Mouse (Mus musculus) midbrain, postnatal 0 days (tissue): ENCODE measurements around the gene Cdc42bpg. TPM values are rescaled to one million over a fixed set of nuclear protein-coding genes. Genes with fewer than 3 reads are reported as not detected.

Source experiments
- ATAC-seq: fragments of 200-750 bp; cut with Nextera tagmentation; 2 replicates; pipeline ENCODE4 v1.8.0; 2017; ENCODE audit warnings: moderate number of reproducible peaks, mild to moderate bottlenecking, moderate TSS enrichment, moderate library complexity; ENCODE audit not compliant: low FRiP score
- DNase-seq: peaks from one replicate; pipeline ENCODE4 v3.0.0-alpha.2; 2015; ENCODE audit warnings: low spot score
- H3K27ac ChIP-seq: fragments of 300-500 bp; sonication (generic); 2 replicates; pipeline ENCODE4 v1.5.1; 2014; ENCODE audit warnings: low read depth, mild to moderate bottlenecking, low read length, mixed read lengths
- H3K27me3 ChIP-seq: fragments of 300-500 bp; sonication (generic); 2 replicates; pipeline ENCODE4 v1.6.1; 2014; ENCODE audit warnings: low read length, control low read depth, mixed read lengths; ENCODE audit not compliant: insufficient read depth
- H3K36me3 ChIP-seq: fragments of 300-500 bp; sonication (generic); 2 replicates; pipeline ENCODE4 v1.6.1; 2014; ENCODE audit warnings: low read length, control low read depth, mixed read lengths; ENCODE audit not compliant: insufficient read depth
- H3K4me1 ChIP-seq: fragments of 300-500 bp; sonication (generic); 2 replicates; pipeline ENCODE4 v1.6.1; 2014; ENCODE audit warnings: mild to moderate bottlenecking, control low read depth, antibody characterized with exemption, low read length, mixed read lengths; ENCODE audit not compliant: insufficient read depth
- H3K4me2 ChIP-seq: fragments of 300-500 bp; sonication (generic); 2 replicates; pipeline ENCODE4 v1.6.1; 2014; ENCODE audit warnings: low read depth, mild to moderate bottlenecking, low read length, mixed read lengths; ENCODE audit not compliant: poor library complexity, severe bottlenecking
- H3K4me3 ChIP-seq: fragments of 300-500 bp; sonication (generic); 2 replicates; pipeline ENCODE4 v1.5.1; 2014; ENCODE audit warnings: low read depth, mild to moderate bottlenecking, low read length, moderate library complexity
- H3K9ac ChIP-seq: fragments of 300-500 bp; sonication (generic); replicated peaks from 2 replicates; pipeline ENCODE4 v1.6.1; 2014; ENCODE audit warnings: mild to moderate bottlenecking, low read length, moderate library complexity, mixed read lengths; ENCODE audit not compliant: poor library complexity, severe bottlenecking
- H3K9me3 ChIP-seq: fragments of 300-500 bp; sonication (generic); 2 replicates; pipeline ENCODE4 v1.6.1; 2016; ENCODE audit warnings: low read length, control low read depth
- CTCF ChIP-seq: IDR thresholded peaks from 2 replicates; pipeline ENCODE4 v1.5.1; 2016; ENCODE audit warnings: antibody characterized with exemption, mild to moderate bottlenecking
- WGBS: fragments of 180-500 bp; shearing (Covaris S2); extraction: QIAGEN DNeasy Blood & Tissue Kit; methylation state at CpG from one replicate; pipeline ENCODE4 v1.1.7; 2014; 5-methylcytosine and 5-hydroxymethylcytosine counted together
- polyA plus RNA-seq: library from polyadenylated mRNA; unstranded; fragments of >200 nt; fragmentation: Nextera tagmentation; extraction: Ambion mirVana; gene quantifications from 2 replicates; pipeline ENCODE4 v1.2.1, GENCODE M21; 2015
- total RNA-seq: library from RNA; depleted of rRNA; stranded (reverse); fragments of >200 nt; gene quantifications from 2 replicates; pipeline ENCODE4 v1.2.3, GENCODE M21; 2014

Gene Cdc42bpg
- total and polyA plus RNA-seq, 2 experiments from 2014 or later = 0.67 to 4.8 TPM

DNA sequence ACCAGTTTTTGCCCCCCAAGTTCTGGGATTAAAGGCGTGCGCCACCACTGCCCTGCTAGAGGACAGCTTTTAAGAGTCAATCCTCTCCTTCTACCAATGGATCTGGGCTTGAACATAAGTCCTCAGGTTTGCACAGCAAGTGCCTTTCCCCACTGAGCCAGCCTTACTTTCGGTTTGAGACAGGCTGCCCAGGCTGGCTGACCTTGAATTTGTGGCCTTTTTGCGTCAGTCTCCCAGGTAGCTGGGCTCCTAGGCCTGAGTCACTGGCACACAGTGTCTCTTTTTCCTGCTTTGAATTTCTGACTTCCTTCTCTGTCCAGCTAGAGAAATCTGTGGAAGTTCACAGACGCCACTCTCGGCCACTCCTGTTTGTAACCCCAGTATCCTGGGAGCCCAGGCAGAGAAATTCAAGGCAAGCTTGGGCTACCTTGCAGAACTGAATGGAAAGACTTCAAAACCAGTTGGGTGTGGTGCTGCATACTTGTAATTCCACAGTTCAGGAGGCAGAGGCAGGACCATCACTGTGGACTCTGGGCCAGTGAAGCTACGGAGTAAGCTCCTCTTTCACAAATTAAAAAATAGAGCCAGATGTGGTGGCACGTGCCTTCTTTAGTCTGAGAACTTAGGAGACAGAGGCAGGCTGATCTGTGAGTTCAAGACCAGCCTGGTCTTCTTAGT is 36.3 kb upstream of the Cdc42bpg start:
- H3K27ac ChIP-seq = no peak overlapping the region
- H3K27me3 ChIP-seq = no peaks in the 10 kb centered on the region
- no peak overlapping the region for H3K4me3 ChIP-seq
- H3K4me1 ChIP-seq = no peaks in the 10 kb centered on the region
- ATAC-seq (no peak), DNase-seq (no peak)
- H3K9me3 ChIP-seq = no peaks in the 10 kb centered on the region
- no peak for TF ChIP-seq CTCF
- H3K9ac ChIP-seq = no peak overlapping the region
- no peak overlapping the region for H3K4me2 ChIP-seq
- no peaks in the 10 kb centered on the region for H3K36me3 ChIP-seq
- 89% methylated on average over 8 of the region's 8 CpGs for WGBS

DNA sequence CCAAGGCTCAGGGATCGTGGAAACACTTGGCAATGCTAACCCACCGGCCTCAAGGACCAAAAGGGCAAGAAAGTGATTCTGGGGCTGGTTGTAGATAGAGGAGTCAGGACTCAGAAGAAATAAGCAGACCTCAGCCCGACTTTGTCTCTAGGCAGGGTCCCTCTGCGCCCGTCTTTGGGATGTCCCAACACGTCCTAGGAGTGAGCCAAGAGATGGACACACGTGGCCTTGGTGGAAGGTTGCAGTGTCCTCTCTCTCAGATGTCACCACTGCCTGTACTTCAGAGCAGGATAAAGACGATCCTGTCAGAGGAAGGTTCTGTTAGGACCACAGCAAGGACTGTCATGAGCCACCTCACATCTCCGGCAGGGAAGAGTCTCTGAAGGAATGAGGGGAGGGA is 35.6 kb upstream of the Cdc42bpg start:
- no peak for DNase-seq
- H3K4me1 ChIP-seq = no peaks in the 10 kb centered on the region

GRCm38 (mm10) chr19:6271206-6271605 is 35.0 kb upstream of the Cdc42bpg start:
- Histone ChIP-seq H3K4me2 (no peak overlapping the region), H3K27me3 (no peaks in the 10 kb centered on the region), H3K4me3 (no peak overlapping the region), H3K4me1 (no peaks in the 10 kb centered on the region), H3K27ac (no peak overlapping the region), H3K9me3 (no peaks in the 10 kb centered on the region), H3K36me3 (no peaks in the 10 kb centered on the region), H3K9ac (no peak overlapping the region)
- 36% methylated on average over 8 of the region's 8 CpGs for WGBS
- no peak for DNase-seq
- TF ChIP-seq CTCF = no peak
- no peak for ATAC-seq

More for the DNA sequence above, 35.6 kb upstream of the Cdc42bpg start:
- H3K36me3 ChIP-seq = no peaks in the 10 kb centered on the region
- H3K27me3 ChIP-seq = no peaks in the 10 kb centered on the region
- no peak for ATAC-seq
- WGBS = 54% methylated on average over 9 of the region's 9 CpGs
- no peak overlapping the region for H3K9ac ChIP-seq
- TF ChIP-seq CTCF = no peak
- H3K9me3 ChIP-seq = no peaks in the 10 kb centered on the region
- no peak overlapping the region for H3K4me3 ChIP-seq
- no peak overlapping the region for H3K4me2 ChIP-seq
- no peak overlapping the region for H3K27ac ChIP-seq

- Histone ChIP-seq H3K4me1 (no peaks in the 10 kb centered on the region), H3K27ac (no peak overlapping the region), H3K4me3 (no peak overlapping the region), H3K36me3 (no peaks in the 10 kb centered on the region), H3K9ac (no peak overlapping the region), H3K4me2 (no peak overlapping the region), H3K9me3 (no peaks in the 10 kb centered on the region), H3K27me3 (no peaks in the 10 kb centered on the region)
- no peak for ATAC-seq
- WGBS = 72% methylated on average over 7 of the region's 7 CpGs
- TF ChIP-seq CTCF = no peak
- no peak for DNase-seq
These were observed 34.2 kb upstream of the Cdc42bpg start for GRCm38 (mm10) chr19:6272053-6272452.

GRCm38 (mm10) chr19:6272738-6273137 is 33.5 kb upstream of the Cdc42bpg start:
- Histone ChIP-seq H3K9ac (no peak overlapping the region), H3K4me1 (no peaks in the 10 kb centered on the region), H3K36me3 (no peaks in the 10 kb centered on the region), H3K9me3 (no peaks in the 10 kb centered on the region), H3K27me3 (no peaks in the 10 kb centered on the region), H3K4me3 (no peak overlapping the region), H3K27ac (no peak overlapping the region), H3K4me2 (no peak overlapping the region)
- no peak for DNase-seq
- 80% methylated on average over 4 of the region's 4 CpGs for WGBS
- ATAC-seq = no peak
- no peak for TF ChIP-seq CTCF

DNA sequence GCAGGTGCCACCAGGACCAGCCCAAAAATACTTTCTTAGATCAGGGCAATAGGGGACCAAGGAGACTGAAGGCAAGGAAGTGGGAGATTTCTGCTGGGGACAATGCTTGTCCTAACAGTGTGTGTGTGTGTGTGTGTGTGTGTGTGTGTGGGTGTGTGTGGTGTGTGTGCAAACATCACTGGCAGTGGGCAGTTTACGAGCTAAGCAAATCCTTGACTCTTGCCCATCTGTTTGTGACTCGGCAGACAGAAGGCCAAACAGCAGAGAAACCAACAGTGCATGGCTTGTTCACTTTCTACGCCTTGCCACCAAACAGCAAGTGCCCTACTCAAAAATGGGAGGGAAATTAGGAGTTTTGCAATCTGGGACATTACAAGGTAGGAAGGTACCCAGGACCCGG is 32.7 kb upstream of the Cdc42bpg start:
- Histone ChIP-seq H3K27me3 (no peaks in the 10 kb centered on the region), H3K9ac (no peak overlapping the region), H3K36me3 (no peaks in the 10 kb centered on the region), H3K4me3 (no peak overlapping the region), H3K4me1 (peaks cover 7% of the 10 kb centered on the region; the same call in 1 of the 2 replicates), H3K4me2 (no peak overlapping the region), H3K9me3 (no peaks in the 10 kb centered on the region), H3K27ac (no peak overlapping the region)
- ATAC-seq (no peak), DNase-seq (no peak)
- WGBS = 95% methylated on average over 4 of the region's 4 CpGs
- no peak for TF ChIP-seq CTCF
